ENCODE assay signal across 9 mouse cellular contexts in genomic region chr1:165967027-165967654, GRCm38 (mm10). TPM values are rescaled to one million over a fixed set of nuclear protein-coding genes. Genes with fewer than 3 reads are reported as not detected.
A peak's percentile ranks its signal among the peaks of the same experiment; 100 is the strongest.
DNase-seq lines count a peak whose midpoint lies in the region; ATAC-seq lines count a peak whose summit lies in the region.
"Had no signal": no experiment of that assay in that cellular context is flagged by ENCODE, and none has a peak within 500 bp of the region (broad histone marks: within the 10 kb centered on the region; RNA-seq: fewer than 3 reads in every experiment).

No protein-coding gene starts in this region.

- DNase-seq in heart, adult 18-20 months = peak; percentile 50 to 76
- DNase-seq in 416B (ENCODE audit: low read depth) = peak; percentile 80
- DNase-seq in adrenal gland, postnatal 10 days = peak; percentile 58
- DNase-seq in embryonic facial prominence, embryonic 14.5 days (ENCODE audit: low spot score) = peak; percentile 62
- peak; percentile 78 for DNase-seq in induced T-regulatory cell, adult 2 months (ENCODE audit: low read depth)
- no peak for DNase-seq in liver, embryonic 11.5 days (ENCODE audit: low spot score)
- peak; percentile 43 for DNase-seq in right cerebral cortex, adult 18-20 months

- H3K4me3 ChIP-seq in heart, embryonic 11.5 days (ENCODE audit: low read depth, low read length) = no peak overlapping the region
- no peak overlapping the region for H3K4me3 ChIP-seq in embryonic facial prominence, embryonic 14.5 days (ENCODE audit: low read depth, low read length)
- H3K4me3 ChIP-seq in liver, embryonic 11.5 days (ENCODE audit: low read depth, low read length) = no peak overlapping the region
- H3K4me3 ChIP-seq: neural tube, embryonic 13.5 days had no signal

- H3K36me3 ChIP-seq in heart, embryonic 11.5 days (ENCODE audit: control insufficient read depth, insufficient read depth, low read length) = no peaks in the 10 kb centered on the region
- H3K36me3 ChIP-seq in embryonic facial prominence, embryonic 14.5 days (ENCODE audit: control insufficient read depth, insufficient read depth, low read length) = peaks cover 7% of the 10 kb centered on the region; the same call in 1 of the 2 replicates
- no peaks in the 10 kb centered on the region for H3K36me3 ChIP-seq in liver, embryonic 11.5 days (ENCODE audit: control insufficient read depth, insufficient read depth, low read length)

- H3K4me1 ChIP-seq in heart, embryonic 11.5 days (ENCODE audit: control insufficient read depth, insufficient read depth, low read length) = peaks cover 4% of the 10 kb centered on the region
- H3K4me1 ChIP-seq in embryonic facial prominence, embryonic 14.5 days (ENCODE audit: control insufficient read depth, insufficient read depth, low read length) = no peaks in the 10 kb centered on the region
- H3K4me1 ChIP-seq in liver, embryonic 11.5 days (replicated peaks; ENCODE audit: control insufficient read depth, insufficient read depth, low read length) = peaks cover 12% of the 10 kb centered on the region

- no peak for ATAC-seq in heart, embryonic 11.5 days (replicated peaks; ENCODE audit: insufficient number of reproducible peaks, low FRiP score, low TSS enrichment)
- ATAC-seq in embryonic facial prominence, embryonic 14.5 days (ENCODE audit: low read depth) = 0 out of 2 replicates have a peak, but pooled peaks have one; percentile 65
- 0 out of 2 replicates have a peak, but pooled peaks have one; percentile 43 for ATAC-seq in liver, embryonic 11.5 days (replicated peaks; ENCODE audit: low FRiP score)

- no peak overlapping the region for H3K9ac ChIP-seq in heart, embryonic 11.5 days (ENCODE audit: low read depth, low read length)
- H3K9ac ChIP-seq in embryonic facial prominence, embryonic 14.5 days (ENCODE audit: low read depth, low read length) = no peak overlapping the region
- no peak overlapping the region for H3K9ac ChIP-seq in liver, embryonic 11.5 days (ENCODE audit: low read depth, low read length)

- no peak overlapping the region for H3K4me2 ChIP-seq in heart, embryonic 11.5 days
- H3K4me2 ChIP-seq in embryonic facial prominence, embryonic 14.5 days (ENCODE audit: low read depth, low read length) = no peak overlapping the region
- H3K4me2 ChIP-seq in liver, embryonic 11.5 days = no peak overlapping the region
- H3K4me2 ChIP-seq: neural tube, embryonic 13.5 days had no signal

- H3K27ac ChIP-seq in heart, embryonic 11.5 days (ENCODE audit: low read depth, low read length) = no peak overlapping the region
- H3K27ac ChIP-seq in embryonic facial prominence, embryonic 14.5 days (replicated peaks; ENCODE audit: low read depth, low read length) = no peak overlapping the region
- H3K27ac ChIP-seq in liver, embryonic 11.5 days (ENCODE audit: low read depth, low read length) = no peak overlapping the region

- no peaks in the 10 kb centered on the region for H3K9me3 ChIP-seq in heart, embryonic 11.5 days (replicated peaks; ENCODE audit: control insufficient read depth, low read length)
- H3K9me3 ChIP-seq in embryonic facial prominence, embryonic 14.5 days (ENCODE audit: control insufficient read depth, low read length) = 0 out of 2 replicates have a peak, but pooled peaks cover 3% of the 10 kb centered on the region
- H3K9me3 ChIP-seq in liver, embryonic 11.5 days (ENCODE audit: control insufficient read depth, low read length) = no peaks in the 10 kb centered on the region
- H3K9me3 ChIP-seq: neural tube, embryonic 13.5 days had no signal

- WGBS in heart, embryonic 11.5 days (ENCODE audit: insufficient replicate concordance) = 46% methylated on average over 4 of the region's 4 CpGs
- WGBS in embryonic facial prominence, embryonic 14.5 days = 50% methylated on average over 4 of the region's 4 CpGs
- 41% methylated on average over 4 of the region's 4 CpGs for WGBS in liver, embryonic 11.5 days

- no peaks in the 10 kb centered on the region for H3K27me3 ChIP-seq in heart, embryonic 11.5 days (ENCODE audit: control insufficient read depth, insufficient read depth, low read length)
- no peaks in the 10 kb centered on the region for H3K27me3 ChIP-seq in embryonic facial prominence, embryonic 14.5 days (replicated peaks; ENCODE audit: control insufficient read depth, insufficient read depth, low read length)
- no peaks in the 10 kb centered on the region for H3K27me3 ChIP-seq in liver, embryonic 11.5 days (replicated peaks; ENCODE audit: control insufficient read depth, insufficient read depth, low read length)

RNA-seq across cellular contexts. Expression of gene Pou2f1, which starts 35.3 kb away (rescaled TPM):
- 10 to 100 TPM in 1 of 2 experiments, 1 to 10 TPM in 1; 6.0 to 11.4 TPM for total RNA-seq in heart, adult 18-20 months (2021)
- 16.7 and 17.3 TPM in 2 replicates for polyA plus RNA-seq in heart, embryonic 11.5 days (2014; fragmentation: Nextera tagmentation; extraction: Ambion mirVana)
- 10 to 100 TPM; 11.3 to 17.5 TPM for total RNA-seq in adrenal gland, postnatal 10 days (2021)
- 11.4 and 13.6 TPM in 2 replicates for polyA plus RNA-seq in embryonic facial prominence, embryonic 14.5 days (2014; fragmentation: Nextera tagmentation; extraction: Ambion mirVana)
- polyA plus RNA-seq in liver, embryonic 11.5 days (2014; fragmentation: Nextera tagmentation; extraction: Ambion mirVana) = 15.5 and 16.5 TPM in 2 replicates
